Mouse (Mus musculus) intestine, embryonic 16.5 days (tissue): ENCODE data around the gene Afap1. TPM values are rescaled to one million over a fixed set of nuclear protein-coding genes. Genes with fewer than 3 reads are reported as not detected.

Experiments used
- ATAC-seq: fragments of 200-750 bp; cut with Nextera tagmentation; 2 replicates; pipeline ENCODE4 v1.8.0; 2017; ENCODE audit warnings: moderate TSS enrichment, moderate library complexity
- H3K27ac ChIP-seq: fragments of 300-500 bp; sonication (generic); 2 replicates; pipeline ENCODE4 v1.5.1; 2014; ENCODE audit warnings: mild to moderate bottlenecking, low read length
- H3K27me3 ChIP-seq: fragments of 300-500 bp; sonication (generic); replicated peaks from 2 replicates; pipeline ENCODE4 v1.6.1; 2014; ENCODE audit warnings: low read length, control low read depth, mixed read lengths; ENCODE audit not compliant: control insufficient read depth, insufficient read depth
- H3K36me3 ChIP-seq: fragments of 300-500 bp; sonication (generic); 2 replicates; pipeline ENCODE4 v1.6.1; 2014; ENCODE audit warnings: low read length, control low read depth; ENCODE audit not compliant: control insufficient read depth, insufficient read depth
- H3K4me1 ChIP-seq: fragments of 300-500 bp; sonication (generic); 2 replicates; pipeline ENCODE4 v1.6.1; 2014; ENCODE audit warnings: low read length, control low read depth, mixed read lengths; ENCODE audit not compliant: control insufficient read depth, insufficient read depth
- H3K4me2 ChIP-seq: fragments of 300-500 bp; sonication (generic); 2 replicates; pipeline ENCODE4 v1.6.1; 2014; ENCODE audit warnings: low read depth, low read length, control low read depth
- H3K4me3 ChIP-seq: fragments of 300-500 bp; sonication (generic); 2 replicates; pipeline ENCODE4 v1.5.1; 2014; ENCODE audit warnings: mild to moderate bottlenecking, low read length
- H3K9ac ChIP-seq: fragments of 300-500 bp; sonication (generic); 2 replicates; pipeline ENCODE4 v1.6.1; 2014; ENCODE audit warnings: low read depth, low read length
- H3K9me3 ChIP-seq: fragments of 300-500 bp; sonication (generic); 2 replicates; pipeline ENCODE4 v1.6.1; 2016; ENCODE audit warnings: low read length, control low read depth; ENCODE audit not compliant: control insufficient read depth
- WGBS: fragments of 180-500 bp; shearing (Covaris S2); extraction: QIAGEN DNeasy Blood & Tissue Kit; methylation state at CpG from one replicate; pipeline ENCODE4 v1.1.7; 2014; 5-methylcytosine and 5-hydroxymethylcytosine counted together
- polyA plus RNA-seq: library from polyadenylated mRNA; unstranded; fragments of >200 nt; fragmentation: Nextera tagmentation; extraction: Ambion mirVana; gene quantifications from 2 replicates; pipeline ENCODE4 v1.2.1, GENCODE M21; 2015

Afap1 gene
- 12.6 and 13.3 TPM in 2 replicates for polyA plus RNA-seq

- H3K9me3 ChIP-seq = no peaks in the 10 kb centered on the region
- peak within 1 kb of the TSS; percentile 86 for H3K9ac ChIP-seq
- H3K4me3 ChIP-seq = peak within 1 kb of the TSS; percentile 89
- H3K27me3 ChIP-seq = no peaks in the 10 kb centered on the region
- peak within 1 kb of the TSS; percentile 78 for H3K4me2 ChIP-seq
- H3K36me3 ChIP-seq = no peaks in the 10 kb centered on the region
- ATAC-seq = peak; percentile 96
- H3K27ac ChIP-seq = peak within 1 kb of the TSS; percentile 78
- H3K4me1 ChIP-seq = peaks cover 17% of the 10 kb centered on the region
- WGBS = under 1% methylated on average over 49 of the region's 49 CpGs
These were observed at the start of gene Afap1 for GRCm38 (mm10) chr5:35893093-35893804. TSS of gene Afap1 (plus strand) at chr5:35893319.

- Histone ChIP-seq H3K27ac (no peak overlapping the region), H3K36me3 (no peaks in the 10 kb centered on the region), H3K9me3 (no peaks in the 10 kb centered on the region), H3K9ac (no peak overlapping the region), H3K4me3 (no peak overlapping the region), H3K4me1 (no peaks in the 10 kb centered on the region), H3K4me2 (no peak overlapping the region), H3K27me3 (no peaks in the 10 kb centered on the region)
- no peak for ATAC-seq
- 73% methylated on average over 5 of the region's 5 CpGs for WGBS
These were observed 41.6 kb upstream of the Afap1 start for GRCm38 (mm10) chr5:35851485-35851884.

GRCm38 (mm10) chr5:35853463-35853862 lies 39.7 kb upstream of the Afap1 start:
- 89% methylated on average over 4 of the region's 4 CpGs for WGBS
- Histone ChIP-seq H3K4me1 (no peaks in the 10 kb centered on the region), H3K4me3 (no peak overlapping the region), H3K4me2 (no peak overlapping the region), H3K36me3 (no peaks in the 10 kb centered on the region), H3K27me3 (no peaks in the 10 kb centered on the region), H3K9ac (no peak overlapping the region), H3K27ac (no peak overlapping the region), H3K9me3 (no peaks in the 10 kb centered on the region)
- no peak for ATAC-seq

DNA sequence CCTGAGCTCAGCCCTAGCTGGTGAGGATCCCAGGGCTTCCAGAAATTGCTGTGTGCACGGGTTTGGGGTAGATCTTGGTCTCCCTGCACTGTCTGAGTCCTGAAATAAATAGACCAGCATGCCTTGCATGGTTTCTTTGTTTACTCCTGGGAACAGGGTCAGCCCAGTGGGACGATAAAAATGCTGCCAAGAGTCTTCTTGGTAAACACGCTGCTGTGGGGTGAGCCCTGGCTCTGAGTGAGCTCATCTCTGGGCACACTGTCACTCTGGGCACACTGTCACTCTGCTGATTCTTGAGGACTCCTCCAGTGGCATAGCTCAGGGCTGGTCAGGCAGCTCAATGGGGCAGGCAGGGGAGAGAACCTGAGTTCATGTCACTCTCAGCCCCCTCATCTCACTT lies 36.9 kb upstream of the Afap1 start:
- no peak overlapping the region for H3K4me3 ChIP-seq
- no peaks in the 10 kb centered on the region for H3K4me1 ChIP-seq
- H3K27ac ChIP-seq = no peak overlapping the region
- H3K36me3 ChIP-seq = no peaks in the 10 kb centered on the region
- WGBS = 17% methylated on average over 3 of the region's 3 CpGs
- ATAC-seq = no peak
- no peak overlapping the region for H3K4me2 ChIP-seq
- no peaks in the 10 kb centered on the region for H3K27me3 ChIP-seq
- no peaks in the 10 kb centered on the region for H3K9me3 ChIP-seq
- H3K9ac ChIP-seq = no peak overlapping the region

- no peak overlapping the region for H3K4me2 ChIP-seq
- no peaks in the 10 kb centered on the region for H3K9me3 ChIP-seq
- H3K36me3 ChIP-seq = no peaks in the 10 kb centered on the region
- 25% methylated on average over 6 of the region's 6 CpGs for WGBS
- H3K4me1 ChIP-seq = no peaks in the 10 kb centered on the region
- H3K27ac ChIP-seq = no peak overlapping the region
- ATAC-seq = no peak
- no peaks in the 10 kb centered on the region for H3K27me3 ChIP-seq
- H3K4me3 ChIP-seq = no peak overlapping the region
- H3K9ac ChIP-seq = no peak overlapping the region
These were observed 35.0 kb upstream of the Afap1 start for GRCm38 (mm10) chr5:35858069-35858468.

- Histone ChIP-seq H3K4me2 (no peak overlapping the region), H3K4me3 (no peak overlapping the region), H3K4me1 (no peaks in the 10 kb centered on the region), H3K9me3 (no peaks in the 10 kb centered on the region), H3K27me3 (no peaks in the 10 kb centered on the region), H3K36me3 (no peaks in the 10 kb centered on the region), H3K9ac (no peak overlapping the region), H3K27ac (no peak overlapping the region)
- WGBS = 97% methylated on average over 2 of the region's 2 CpGs
- ATAC-seq = no peak
These were observed 31.7 kb upstream of the Afap1 start for GRCm38 (mm10) chr5:35861456-35861855.

DNA sequence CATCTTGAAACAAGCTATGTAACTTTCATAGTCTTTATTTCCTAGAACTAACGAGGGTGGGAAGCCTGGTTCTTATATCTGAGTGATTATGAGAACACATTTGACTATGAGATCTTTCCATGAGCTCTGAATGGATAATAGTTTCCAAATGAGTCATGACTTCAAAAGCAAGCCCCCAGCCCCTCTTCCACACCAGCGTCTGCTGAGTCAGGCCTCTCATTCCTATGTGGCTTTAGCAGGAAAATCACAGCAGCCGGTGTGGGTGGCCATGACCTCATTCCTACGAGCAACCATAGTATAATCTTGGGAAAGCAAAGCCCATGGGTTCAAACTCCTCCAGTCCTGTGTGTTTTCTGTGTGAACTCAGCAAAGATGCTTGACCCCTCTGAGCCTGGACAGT lies 23.1 kb upstream of the Afap1 start:
- Histone ChIP-seq H3K27me3 (no peaks in the 10 kb centered on the region), H3K4me1 (no peaks in the 10 kb centered on the region), H3K9ac (no peak overlapping the region), H3K27ac (no peak overlapping the region), H3K4me2 (no peak overlapping the region), H3K36me3 (no peaks in the 10 kb centered on the region), H3K4me3 (no peak overlapping the region), H3K9me3 (no peaks in the 10 kb centered on the region)
- WGBS = 75% methylated on average over 4 of the region's 4 CpGs
- no peak for ATAC-seq

- Histone ChIP-seq H3K4me1 (no peaks in the 10 kb centered on the region), H3K4me2 (no peak overlapping the region), H3K9me3 (no peaks in the 10 kb centered on the region), H3K4me3 (no peak overlapping the region), H3K27ac (no peak overlapping the region), H3K36me3 (no peaks in the 10 kb centered on the region), H3K27me3 (no peaks in the 10 kb centered on the region), H3K9ac (no peak overlapping the region)
- WGBS = 53% methylated on average over 8 of the region's 8 CpGs
- ATAC-seq = peak; percentile 65
These were observed 22.6 kb upstream of the Afap1 start for GRCm38 (mm10) chr5:35870408-35871012.

DNA sequence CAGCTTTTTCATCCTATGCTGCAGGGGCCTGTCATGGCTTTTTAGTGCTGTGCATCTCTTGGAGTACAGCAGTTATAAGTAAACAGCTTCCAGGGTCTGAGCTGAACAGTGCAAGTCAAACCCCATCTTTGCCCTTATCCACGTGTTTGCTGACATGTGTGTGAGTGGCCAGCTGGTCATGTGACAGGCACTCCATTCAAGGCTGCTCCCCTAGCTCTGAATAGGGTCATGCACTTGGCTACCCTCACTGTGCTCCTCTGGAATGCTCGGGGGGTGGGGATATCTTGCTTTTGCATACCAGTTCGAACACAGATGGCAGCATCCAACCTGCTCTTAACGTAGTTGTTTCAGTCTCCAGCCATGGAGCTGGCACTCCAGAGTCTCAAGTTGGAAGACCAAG lies 19.7 kb upstream of the Afap1 start:
- no peak overlapping the region for H3K9ac ChIP-seq
- no peaks in the 10 kb centered on the region for H3K9me3 ChIP-seq
- no peak for ATAC-seq
- WGBS = 33% methylated on average over 4 of the region's 4 CpGs
- H3K4me2 ChIP-seq = no peak overlapping the region
- H3K27ac ChIP-seq = no peak overlapping the region
- no peaks in the 10 kb centered on the region for H3K27me3 ChIP-seq
- H3K4me3 ChIP-seq = no peak overlapping the region
- no peaks in the 10 kb centered on the region for H3K4me1 ChIP-seq
- H3K36me3 ChIP-seq = no peaks in the 10 kb centered on the region
